Mouse (Mus musculus): ENCODE data around the gene Gm4340.
"Not testable (repeated sequence)": the region's sequence is repeated elsewhere in the genome, so short reads cannot be mapped to it uniquely, and the experiment has no call there.

Gene Gm4340

GRCm38 (mm10) chr10:104193742-104194141, at the start of gene Gm4340:
Gene Gm4340, plus strand, starts transcription at chr10:104194042.
- DNase-seq, result not testable (repeated sequence)

DNA sequence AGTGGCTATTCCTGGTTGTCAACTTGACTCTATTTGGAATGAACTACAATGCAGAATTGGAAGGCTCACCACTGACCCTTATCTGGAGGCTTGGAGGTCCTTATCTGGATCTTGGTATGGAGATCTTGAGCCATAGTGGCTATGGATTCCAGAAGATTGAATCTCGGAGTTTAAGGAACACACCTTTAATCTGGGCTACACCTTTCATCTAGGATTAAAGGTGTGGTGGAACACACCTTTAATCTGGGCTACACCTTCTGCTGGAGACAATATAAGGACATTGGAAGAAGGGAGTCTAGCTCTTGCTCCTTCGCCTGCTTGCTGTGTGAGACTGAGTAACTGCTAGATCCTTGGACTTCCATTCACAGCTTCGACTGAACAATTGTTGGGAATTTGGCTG, 42.6 kb upstream of the Gm4340 start, which contains the start of gene Gm6763:
TSS of gene Gm6763 (plus strand) at position 301 of the 400 bp plus-strand sequence.
- DNase-seq, result not testable (repeated sequence)

DNA sequence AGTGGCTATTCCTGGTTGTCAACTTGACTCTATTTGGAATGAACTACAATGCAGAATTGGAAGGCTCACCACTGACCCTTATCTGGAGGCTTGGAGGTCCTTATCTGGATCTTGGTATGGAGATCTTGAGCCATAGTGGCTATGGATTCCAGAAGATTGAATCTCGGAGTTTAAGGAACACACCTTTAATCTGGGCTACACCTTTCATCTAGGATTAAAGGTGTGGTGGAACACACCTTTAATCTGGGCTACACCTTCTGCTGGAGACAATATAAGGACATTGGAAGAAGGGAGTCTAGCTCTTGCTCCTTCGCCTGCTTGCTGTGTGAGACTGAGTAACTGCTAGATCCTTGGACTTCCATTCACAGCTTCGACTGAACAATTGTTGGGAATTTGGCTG, 34.1 kb upstream of the Gm4340 start, which contains the start of gene Gm8764:
TSS of gene Gm8764 (plus strand) at position 301 of the 400 bp plus-strand sequence.
- DNase-seq, result not testable (repeated sequence)

DNA sequence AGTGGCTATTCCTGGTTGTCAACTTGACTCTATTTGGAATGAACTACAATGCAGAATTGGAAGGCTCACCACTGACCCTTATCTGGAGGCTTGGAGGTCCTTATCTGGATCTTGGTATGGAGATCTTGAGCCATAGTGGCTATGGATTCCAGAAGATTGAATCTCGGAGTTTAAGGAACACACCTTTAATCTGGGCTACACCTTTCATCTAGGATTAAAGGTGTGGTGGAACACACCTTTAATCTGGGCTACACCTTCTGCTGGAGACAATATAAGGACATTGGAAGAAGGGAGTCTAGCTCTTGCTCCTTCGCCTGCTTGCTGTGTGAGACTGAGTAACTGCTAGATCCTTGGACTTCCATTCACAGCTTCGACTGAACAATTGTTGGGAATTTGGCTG, 25.6 kb upstream of the Gm4340 start, which contains the start of gene Gm21304:
TSS of gene Gm21304 (plus strand) at position 301 of the 400 bp plus-strand sequence.
- DNase-seq, result not testable (repeated sequence)

DNA sequence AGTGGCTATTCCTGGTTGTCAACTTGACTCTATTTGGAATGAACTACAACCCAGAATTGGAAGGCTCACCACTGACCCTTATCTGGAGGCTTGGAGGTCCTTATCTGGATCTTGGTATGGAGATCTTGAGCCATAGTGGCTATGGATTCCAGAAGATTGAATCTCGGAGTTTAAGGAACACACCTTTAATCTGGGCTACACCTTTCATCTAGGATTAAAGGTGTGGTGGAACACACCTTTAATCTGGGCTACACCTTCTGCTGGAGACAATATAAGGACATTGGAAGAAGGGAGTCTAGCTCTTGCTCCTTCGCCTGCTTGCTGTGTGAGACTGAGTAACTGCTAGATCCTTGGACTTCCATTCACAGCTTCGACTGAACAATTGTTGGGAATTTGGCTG, 17.1 kb upstream of the Gm4340 start, which contains the start of gene Gm21312:
TSS of gene Gm21312 (plus strand) at position 301 of the 400 bp plus-strand sequence.
- DNase-seq, result not testable (repeated sequence)

DNA sequence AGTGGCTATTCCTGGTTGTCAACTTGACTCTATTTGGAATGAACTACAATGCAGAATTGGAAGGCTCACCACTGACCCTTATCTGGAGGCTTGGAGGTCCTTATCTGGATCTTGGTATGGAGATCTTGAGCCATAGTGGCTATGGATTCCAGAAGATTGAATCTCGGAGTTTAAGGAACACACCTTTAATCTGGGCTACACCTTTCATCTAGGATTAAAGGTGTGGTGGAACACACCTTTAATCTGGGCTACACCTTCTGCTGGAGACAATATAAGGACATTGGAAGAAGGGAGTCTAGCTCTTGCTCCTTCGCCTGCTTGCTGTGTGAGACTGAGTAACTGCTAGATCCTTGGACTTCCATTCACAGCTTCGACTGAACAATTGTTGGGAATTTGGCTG, 8.6 kb upstream of the Gm4340 start, which contains the start of gene Gm20765:
TSS of gene Gm20765 (plus strand) at position 301 of the 400 bp plus-strand sequence.
- not testable (repeated sequence) for DNase-seq

GRCm38 (mm10) chr10:104209655-104210054, 15.8 kb downstream of the Gm4340 start:
- no peak for DNase-seq

GRCm38 (mm10) chr10:104210268-104210990, 16.6 kb downstream of the Gm4340 start:
- no peak for DNase-seq

DNA sequence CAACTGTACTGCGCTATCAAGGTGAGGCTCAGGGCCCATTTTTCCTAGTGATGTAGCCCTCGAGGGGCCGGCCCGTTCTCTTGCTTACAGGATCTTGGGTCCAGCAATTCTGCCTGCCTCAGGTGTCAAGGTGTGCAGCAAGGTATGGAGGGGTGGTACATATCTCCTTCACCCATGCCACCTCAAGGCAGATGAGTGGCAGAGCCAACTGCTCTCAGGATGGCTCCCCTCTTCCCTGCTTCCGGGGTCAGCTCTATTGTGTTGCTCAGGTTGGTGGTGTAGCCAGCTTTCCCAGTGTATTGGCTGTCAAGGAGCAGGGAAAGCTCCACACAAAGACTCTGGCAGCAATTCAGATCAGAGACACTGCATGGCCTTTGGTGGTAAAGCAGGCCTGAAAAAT, 20.7 kb downstream of the Gm4340 start:
- no peak for DNase-seq

DNA sequence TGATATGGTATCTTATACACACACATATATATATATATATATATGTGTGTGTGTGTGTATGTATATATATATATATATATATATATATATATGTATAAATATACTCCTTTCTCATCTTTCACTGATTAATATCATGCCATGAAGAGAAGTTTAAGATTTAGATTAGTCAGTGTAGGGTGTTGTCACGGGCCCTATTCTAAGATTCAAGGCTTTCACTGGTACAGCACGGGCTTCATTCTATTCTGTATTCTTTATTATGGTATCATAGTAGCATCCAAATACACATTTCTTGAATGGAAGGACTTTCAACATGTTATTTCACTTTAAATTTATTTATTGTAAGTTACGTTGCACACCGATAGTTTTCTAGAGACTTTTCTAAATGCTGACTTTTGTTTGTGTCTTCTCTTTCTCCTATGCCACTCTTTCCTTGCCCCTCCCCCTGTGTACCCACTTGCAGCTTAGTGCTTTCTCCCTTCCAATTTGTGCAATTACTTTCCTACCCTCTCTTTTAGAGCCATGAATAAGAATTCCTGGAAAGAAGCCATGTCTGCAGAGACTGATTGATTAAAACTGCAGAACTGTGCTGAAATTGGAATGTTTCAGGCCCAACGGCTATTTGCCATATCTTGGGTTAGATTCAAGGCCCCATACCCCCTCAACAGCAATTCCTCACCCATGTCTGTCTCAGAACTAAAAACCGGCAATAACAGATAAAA, 26.6 kb downstream of the Gm4340 start:
- DNase-seq, result no peak
